Mouse (Mus musculus): ENCODE data around the gene Xpr1. TPM values are rescaled to one million over a fixed set of nuclear protein-coding genes. Genes with fewer than 3 reads are reported as not detected.
A peak's percentile ranks its signal among the peaks of the same experiment; 100 is the strongest.

The Xpr1 gene
- polyA plus RNA-seq, 1 experiment, result not detected

- Histone ChIP-seq H3K4me1 (ENCODE audit: control insufficient read depth, insufficient read depth, low read length) (peaks cover 67% of the 10 kb centered on the region), H3K4me3 (ENCODE audit: insufficient read depth, low read depth, low read length) (no peak overlapping the region), H3K27ac (ENCODE audit: insufficient read depth, low read depth, low read length) (peak overlapping the region; percentile 43)
- WGBS, result 40% methylated on average over 13 of the region's 13 CpGs
- TF ChIP-seq POLR2A (IDR thresholded peaks at IDR 0.05; ENCODE audit: insufficient read depth, low read depth, low read length), result no peak
Observed at GRCm38 (mm10) chr1:155236306-155237024, 180.8 kb downstream of the Xpr1 start.

GRCm38 (mm10) chr1:155235641-155236040, 181.6 kb downstream of the Xpr1 start:
- 53% methylated on average over 2 of the region's 2 CpGs for WGBS
- peaks cover 67% of the 10 kb centered on the region for H3K4me1 ChIP-seq (ENCODE audit: control insufficient read depth, insufficient read depth, low read length)
- no peak overlapping the region for H3K4me3 ChIP-seq (ENCODE audit: insufficient read depth, low read depth, low read length)
- TF ChIP-seq CTCF (IDR thresholded peaks at IDR 0.05; ENCODE audit: insufficient read depth, low read depth, low read length) (no peak), POLR2A (IDR thresholded peaks at IDR 0.05; ENCODE audit: insufficient read depth, low read depth, low read length) (no peak)
- 0 out of 2 replicates have a peak overlapping the region, but pooled peaks have one; percentile 13 for H3K27ac ChIP-seq (ENCODE audit: insufficient read depth, low read depth, low read length)

- Histone ChIP-seq H3K27ac (ENCODE audit: insufficient read depth, low read depth, low read length) (peak overlapping the region; percentile 72), H3K4me3 (ENCODE audit: insufficient read depth, low read depth, low read length) (no peak overlapping the region), H3K4me1 (ENCODE audit: control insufficient read depth, insufficient read depth, low read length) (peaks cover 64% of the 10 kb centered on the region)
- 17% methylated on average over 14 of the region's 14 CpGs for WGBS
- no peak for TF ChIP-seq CTCF (IDR thresholded peaks at IDR 0.05; ENCODE audit: insufficient read depth, low read depth, low read length)
- no peak for TF ChIP-seq POLR2A (IDR thresholded peaks at IDR 0.05; ENCODE audit: insufficient read depth, low read depth, low read length)
Observed at GRCm38 (mm10) chr1:155233931-155234607, 183.1 kb downstream of the Xpr1 start.

GRCm38 (mm10) chr1:155233378-155233777, 183.8 kb downstream of the Xpr1 start:
- Histone ChIP-seq H3K27ac (ENCODE audit: insufficient read depth, low read depth, low read length) (peak overlapping the region; percentile 72), H3K4me3 (ENCODE audit: insufficient read depth, low read depth, low read length) (no peak overlapping the region), H3K4me1 (ENCODE audit: control insufficient read depth, insufficient read depth, low read length) (peaks cover 61% of the 10 kb centered on the region)
- WGBS, result 83% methylated on average over 9 of the region's 9 CpGs
- TF ChIP-seq POLR2A (IDR thresholded peaks at IDR 0.05; ENCODE audit: insufficient read depth, low read depth, low read length) (no peak), CTCF (IDR thresholded peaks at IDR 0.05; ENCODE audit: insufficient read depth, low read depth, low read length) (no peak)

GRCm38 (mm10) chr1:155232786-155233185, 184.4 kb downstream of the Xpr1 start:
- no peak overlapping the region for H3K4me3 ChIP-seq (ENCODE audit: insufficient read depth, low read depth, low read length)
- H3K4me1 ChIP-seq (ENCODE audit: control insufficient read depth, insufficient read depth, low read length), result peaks cover 55% of the 10 kb centered on the region
- 70% methylated on average over 6 of the region's 6 CpGs for WGBS
- H3K27ac ChIP-seq (ENCODE audit: insufficient read depth, low read depth, low read length), result peak overlapping the region; percentile 72; the same call in 1 of the 2 replicates
- TF ChIP-seq POLR2A (IDR thresholded peaks at IDR 0.05; ENCODE audit: insufficient read depth, low read depth, low read length) (no peak), CTCF (IDR thresholded peaks at IDR 0.05; ENCODE audit: insufficient read depth, low read depth, low read length) (no peak)

- TF ChIP-seq CTCF (IDR thresholded peaks at IDR 0.05; ENCODE audit: insufficient read depth, low read depth, low read length), result no peak
- TF ChIP-seq POLR2A (IDR thresholded peaks at IDR 0.05; ENCODE audit: insufficient read depth, low read depth, low read length), result no peak
- WGBS, result 57% methylated on average over 12 of the region's 12 CpGs
- H3K27ac ChIP-seq (ENCODE audit: insufficient read depth, low read depth, low read length), result no peak overlapping the region
- peaks cover 54% of the 10 kb centered on the region for H3K4me1 ChIP-seq (ENCODE audit: control insufficient read depth, insufficient read depth, low read length)
- H3K4me3 ChIP-seq (ENCODE audit: insufficient read depth, low read depth, low read length), result no peak overlapping the region
Observed at GRCm38 (mm10) chr1:155232385-155232784, 184.8 kb downstream of the Xpr1 start.

- Histone ChIP-seq H3K4me3 (ENCODE audit: insufficient read depth, low read depth, low read length) (no peak overlapping the region), H3K27ac (ENCODE audit: insufficient read depth, low read depth, low read length) (peak overlapping the region; percentile 66), H3K4me1 (ENCODE audit: control insufficient read depth, insufficient read depth, low read length) (peaks cover 39% of the 10 kb centered on the region)
- 30% methylated on average over 14 of the region's 14 CpGs for WGBS
- TF ChIP-seq CTCF (IDR thresholded peaks at IDR 0.05; ENCODE audit: insufficient read depth, low read depth, low read length), result no peak
- no peak for TF ChIP-seq POLR2A (IDR thresholded peaks at IDR 0.05; ENCODE audit: insufficient read depth, low read depth, low read length)
Observed at GRCm38 (mm10) chr1:155229464-155230411, 187.5 kb downstream of the Xpr1 start.

Other genes starting within 250 kb of the Xpr1 start
- gene BC034090, start 173.0 kb downstream of the Xpr1 start, polyA plus RNA-seq (2012; ENCODE audit: insufficient read depth, insufficient read length, low replicate concordance, missing spikeins), result not detected in 2 replicates
- not detected in 2 replicates for gene Acbd6, start 140.7 kb upstream of the Xpr1 start, polyA plus RNA-seq (2012; ENCODE audit: insufficient read depth, insufficient read length, low replicate concordance, missing spikeins)

Measured in olfactory bulb, adult 2 months (tissue).